Mouse (Mus musculus): ENCODE results near the gene Tlx3.

DNA sequence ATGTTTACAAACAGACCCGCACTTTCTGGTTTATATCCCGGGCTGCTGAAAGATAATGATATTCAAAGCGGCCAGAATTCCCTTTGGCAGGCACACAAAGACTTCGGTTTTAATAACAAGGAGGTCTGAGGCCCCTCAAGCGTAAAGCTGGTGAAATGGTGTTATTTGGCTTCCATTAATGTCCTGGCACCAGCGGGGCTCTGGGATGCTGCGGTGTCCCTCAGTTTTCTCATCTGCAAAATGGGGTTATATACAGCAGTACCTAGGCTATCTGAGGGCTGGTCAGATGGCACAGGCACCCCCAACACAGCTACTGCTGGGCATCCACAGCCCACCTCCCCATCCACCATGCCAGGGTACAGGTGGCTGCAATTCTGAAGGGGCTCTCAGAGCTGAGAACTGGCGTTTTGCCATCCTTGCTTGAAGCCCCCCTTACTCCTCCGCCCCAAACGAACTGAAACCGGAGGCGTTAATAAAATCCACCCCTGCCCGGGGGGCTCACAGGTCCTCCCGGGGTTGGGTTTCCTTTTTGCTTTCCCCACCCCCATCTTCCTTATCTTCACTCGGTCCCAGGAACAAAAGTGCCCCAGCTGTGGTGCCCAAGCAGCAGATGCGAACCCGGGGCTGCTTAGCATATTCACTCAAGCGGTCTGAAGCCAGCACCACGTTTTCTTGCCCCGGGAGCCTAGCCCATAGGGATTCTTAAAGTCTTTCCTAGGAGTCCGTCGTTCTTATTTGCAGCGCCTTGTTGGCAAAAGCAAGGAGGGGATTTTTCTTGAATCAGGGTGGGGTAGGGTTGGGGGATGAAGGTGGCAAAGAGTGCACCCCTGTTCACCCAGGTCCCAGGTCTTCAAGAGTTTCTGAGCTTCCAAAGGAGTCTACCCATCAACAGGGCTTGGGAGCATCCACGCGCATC is 7.6 kb downstream of the Tlx3 start:
- no peak for TF ChIP-seq EP300 (optimal IDR thresholded peaks at IDR 0.05)
- no peak for TF ChIP-seq CTCF (IDR thresholded peaks at IDR 0.05; ENCODE audit: low read depth)
